Mouse (Mus musculus) retina, postnatal 1 day (tissue): ENCODE measurements around the gene Edem3.
"Not testable (repeated sequence)": the region's sequence is repeated elsewhere in the genome, so short reads cannot be mapped to it uniquely, and the experiment has no call there.

Experiments used
- DNase-seq: peaks from one replicate; pipeline ENCODE4 v3.0.0-alpha.2; 2012

The Edem3 gene

DNA sequence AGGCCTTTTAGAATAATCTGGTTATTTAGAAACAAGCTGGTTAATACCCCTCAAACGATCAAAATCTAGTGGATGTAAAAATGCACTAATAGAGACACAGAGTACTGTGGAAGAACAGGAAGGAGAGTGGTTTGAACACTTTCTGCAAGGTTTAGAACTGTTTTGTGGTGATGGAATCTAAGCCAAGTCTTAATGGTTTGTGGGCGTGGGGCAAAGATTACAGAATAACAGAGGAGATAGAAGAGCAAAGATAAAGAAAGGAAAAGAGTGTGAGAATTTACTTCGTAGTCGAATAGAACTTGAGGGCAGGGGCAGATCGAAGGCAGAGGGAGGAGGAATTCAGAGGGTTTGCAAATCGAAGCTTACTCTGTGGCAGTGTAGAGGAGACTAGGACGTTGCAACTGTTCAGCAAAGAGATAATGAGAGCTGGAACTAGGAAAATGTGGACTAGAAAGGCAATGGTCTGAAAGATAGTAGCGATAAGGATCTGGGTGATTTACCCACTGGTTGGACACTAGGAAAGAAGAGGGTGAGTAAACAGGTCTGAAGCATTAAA, 1.7 kb upstream of the Edem3 start:
- DNase-seq, result no peak

GRCm38 (mm10) chr1:151754028-151754489, 1.1 kb upstream of the Edem3 start:
- DNase-seq, result no peak

GRCm38 (mm10) chr1:151755660-151756424, 671 bp downstream of the Edem3 start:
- no peak for DNase-seq

DNA sequence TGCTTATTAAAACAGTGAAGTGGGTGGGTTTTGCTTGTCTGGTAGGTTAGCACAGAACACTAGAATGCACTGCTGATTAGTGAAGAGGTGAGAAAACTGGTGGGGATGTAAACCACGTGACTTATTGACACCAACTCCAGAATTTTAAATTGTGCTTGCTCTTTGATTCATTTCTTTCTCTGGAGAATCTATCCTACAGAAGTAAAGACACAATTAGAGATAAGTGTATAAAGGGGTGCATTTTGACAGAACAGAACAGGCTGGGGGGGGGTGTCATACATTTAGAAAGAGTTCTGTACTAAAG, 1.2 kb downstream of the Edem3 start:
- no peak for DNase-seq

DNA sequence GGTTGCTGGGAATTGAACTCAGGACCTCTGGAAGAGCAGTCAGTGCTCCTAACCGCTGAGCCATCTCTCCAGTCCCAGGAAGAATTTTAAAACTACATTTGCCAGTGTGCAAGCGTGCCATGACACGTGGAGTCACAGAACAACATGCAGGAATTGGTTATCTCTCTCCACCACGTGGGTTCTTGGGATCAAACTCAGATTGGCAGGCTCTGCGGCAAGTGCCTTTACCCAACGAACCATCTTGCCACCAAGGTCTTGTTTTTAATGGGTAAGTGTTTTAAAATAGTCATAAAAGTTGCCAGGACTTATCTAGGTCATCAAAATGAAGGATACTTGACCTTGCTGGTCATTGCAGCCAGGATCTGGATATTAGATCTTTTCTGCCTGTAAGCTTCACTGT, 3.1 kb downstream of the Edem3 start:
- no peak for DNase-seq

GRCm38 (mm10) chr1:151758991-151759390, 3.8 kb downstream of the Edem3 start:
- DNase-seq, result no peak

DNA sequence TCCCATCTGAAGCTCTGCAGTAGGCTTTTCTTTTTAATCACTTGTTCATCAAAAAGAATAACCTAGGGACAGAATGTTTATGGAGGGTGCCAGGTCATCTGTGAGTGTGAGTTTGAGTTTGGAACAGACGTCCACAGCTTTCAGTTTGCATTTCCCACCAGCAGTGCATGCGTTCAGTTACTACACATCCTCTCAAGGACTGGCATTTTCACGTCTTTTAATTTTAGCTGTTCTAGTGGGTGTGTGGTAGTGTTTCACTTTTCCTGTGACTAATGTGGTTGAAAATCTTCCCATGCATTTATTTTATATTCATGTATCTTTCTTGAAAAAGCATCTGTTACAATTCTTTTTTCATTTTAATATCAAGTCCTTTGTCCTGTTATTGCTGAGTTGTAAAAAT, 9.1 kb downstream of the Edem3 start:
- no peak for DNase-seq

DNA sequence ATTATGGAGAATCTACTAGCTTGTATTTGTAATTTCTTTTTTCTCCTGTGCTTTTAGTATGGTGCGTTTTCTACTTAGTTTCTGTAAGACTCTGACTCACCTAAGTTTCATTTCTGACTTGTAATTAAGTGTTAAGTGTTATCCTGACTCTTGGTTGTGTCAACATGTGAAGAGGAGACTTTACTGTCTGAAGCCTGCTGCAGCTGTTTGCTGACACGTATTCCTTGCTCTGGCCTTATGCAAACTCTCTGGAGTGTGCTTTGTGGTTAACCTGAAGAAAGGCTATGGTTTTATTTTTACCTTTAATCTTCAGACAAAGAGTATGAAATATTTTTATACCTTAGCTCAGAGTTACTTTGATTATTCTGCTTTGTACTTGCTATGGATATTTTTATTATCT, 11.0 kb downstream of the Edem3 start:
- DNase-seq, result no peak

DNA sequence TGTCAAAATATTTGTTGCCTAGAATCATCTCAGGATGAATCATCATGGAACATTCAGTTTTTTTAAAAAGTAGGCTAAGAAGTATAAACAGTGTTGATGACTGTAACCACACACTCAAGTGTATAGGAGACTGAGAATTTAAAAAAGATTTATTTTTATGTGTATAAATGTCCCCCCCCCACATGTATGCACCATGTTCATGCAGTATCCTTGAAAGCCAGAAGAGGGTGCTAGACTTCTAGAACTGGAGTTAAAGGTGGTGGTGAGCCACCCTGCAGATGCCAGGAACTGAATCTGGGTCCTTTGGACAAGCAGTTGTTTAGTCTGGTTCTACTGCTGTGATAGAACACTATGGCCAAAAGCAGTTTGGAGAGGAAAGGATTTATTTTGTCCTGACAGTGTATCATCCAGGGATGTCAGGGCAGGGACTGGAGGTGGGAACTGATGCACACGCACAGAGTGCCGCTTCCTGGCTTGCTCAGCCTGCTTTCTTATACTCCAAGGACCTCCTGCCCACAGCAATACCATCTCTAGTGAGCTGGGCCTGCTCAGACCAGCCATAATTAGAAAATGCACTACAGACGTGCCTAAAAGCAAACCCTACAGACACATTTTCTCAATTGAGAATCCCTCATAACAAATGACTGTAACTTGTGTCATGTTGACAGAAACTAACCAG, 11.9 kb downstream of the Edem3 start:
- DNase-seq, result peak; percentile 10

DNA sequence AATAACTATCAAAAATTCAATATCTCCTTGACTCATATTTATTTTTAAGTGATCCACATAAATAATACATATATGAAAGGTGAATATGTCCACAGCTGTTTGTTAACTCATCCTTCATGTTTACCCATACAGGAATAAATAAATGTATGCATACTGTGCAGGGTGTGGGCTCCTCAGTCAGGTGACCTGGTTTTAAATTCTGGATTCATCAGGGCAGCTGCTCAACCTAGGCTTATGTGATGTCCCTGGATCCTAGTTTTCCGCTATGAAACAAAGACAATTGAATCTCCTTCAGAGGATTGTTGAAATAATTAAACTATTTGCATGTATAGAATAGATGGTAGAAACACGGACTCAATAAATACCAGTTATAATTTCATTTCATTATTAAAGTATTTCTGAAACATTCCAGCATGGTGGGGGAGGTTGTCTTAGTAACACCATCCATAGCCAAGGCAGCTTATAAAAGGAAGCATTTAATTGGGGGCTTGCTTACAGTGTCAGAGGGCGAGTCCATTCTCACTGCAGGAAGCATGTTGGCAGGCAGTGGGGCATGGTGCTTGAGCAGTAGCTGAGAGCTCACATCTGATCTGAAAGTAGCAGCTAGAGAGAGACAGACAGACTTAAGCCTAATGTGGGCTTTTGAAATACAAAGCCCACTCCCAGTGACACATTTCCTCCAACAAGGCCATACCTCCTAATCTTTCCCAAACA, 14.2 kb downstream of the Edem3 start:
- peak; percentile 19 for DNase-seq

DNA sequence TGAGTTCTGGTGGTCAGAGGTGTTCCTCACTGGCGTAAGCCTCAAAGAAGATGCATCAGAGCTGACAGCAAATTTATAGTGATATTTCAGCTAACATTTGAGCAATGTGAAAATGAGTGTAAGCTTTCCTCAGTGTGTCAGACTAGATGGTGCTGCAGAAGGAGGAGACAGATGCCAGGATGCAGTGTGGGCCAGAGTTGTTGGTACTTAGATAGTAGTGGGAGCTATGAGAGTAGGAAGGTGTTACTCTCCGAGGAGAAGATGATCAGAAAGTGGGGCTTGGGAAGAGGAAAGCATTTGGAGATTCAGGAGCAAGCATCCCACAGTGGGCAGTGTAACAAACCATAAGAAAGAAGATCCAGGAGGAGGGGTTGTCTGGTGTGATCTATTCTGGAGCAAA, 22.4 kb downstream of the Edem3 start:
- DNase-seq, result no peak

DNA sequence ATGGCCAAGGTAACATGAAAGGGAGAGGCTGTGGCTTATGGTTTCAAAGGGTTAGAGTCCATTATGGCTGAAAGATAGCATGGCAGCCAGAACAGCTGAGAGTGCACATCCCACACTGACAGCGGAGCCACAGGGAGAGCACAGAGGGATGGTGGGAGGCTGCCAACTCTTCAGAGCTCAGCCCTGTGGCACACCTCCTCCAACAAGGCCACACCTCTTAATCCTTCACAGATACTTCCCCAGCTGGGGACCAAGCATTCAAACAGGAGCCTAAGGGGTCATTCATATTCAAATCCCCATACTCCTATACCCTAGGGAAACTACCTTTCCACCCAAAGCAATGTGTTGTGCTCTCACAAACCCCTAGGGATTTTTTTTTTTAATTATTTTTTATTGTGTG, 23.4 kb downstream of the Edem3 start:
- DNase-seq, result no peak

DNA sequence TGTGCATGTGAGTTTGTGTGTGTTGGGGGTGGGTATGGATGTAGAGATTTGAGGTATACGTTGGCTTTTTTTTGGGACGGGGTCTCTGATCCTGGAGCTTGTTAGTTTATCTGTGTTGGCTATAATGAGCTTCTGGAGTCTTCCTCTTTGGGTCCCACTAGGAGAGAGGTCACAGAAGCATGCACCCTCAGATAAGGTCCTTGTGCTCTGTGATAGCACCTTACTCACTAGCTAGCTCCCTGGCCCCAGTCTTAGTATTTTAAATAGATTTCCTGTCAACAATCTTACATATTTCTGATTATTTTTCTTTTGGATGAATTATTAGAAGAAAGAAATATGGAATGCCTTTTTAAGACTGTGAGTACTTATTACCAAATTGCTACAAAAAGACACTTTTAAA, 24.1 kb downstream of the Edem3 start:
- no peak for DNase-seq

DNA sequence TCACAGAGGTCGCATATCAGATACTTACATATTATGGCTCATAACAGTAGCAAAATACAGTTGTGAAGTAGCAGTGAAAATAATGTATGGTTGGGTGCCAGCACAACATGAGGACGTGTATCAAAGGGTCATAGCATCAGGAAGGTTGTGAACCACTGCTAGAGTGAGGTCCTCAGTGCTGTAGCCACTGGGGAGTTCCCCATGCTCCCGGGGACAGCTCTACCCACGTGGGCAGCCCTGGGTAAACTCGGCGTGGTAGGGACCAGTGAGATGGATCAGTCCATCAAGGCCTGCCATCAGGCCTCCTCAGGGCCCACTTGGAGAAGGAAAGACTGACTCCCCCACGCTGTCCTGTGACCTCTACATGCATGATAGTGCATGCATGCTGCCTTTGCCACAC, 26.3 kb downstream of the Edem3 start:
- DNase-seq, result no peak

GRCm38 (mm10) chr1:151783403-151783802, 28.2 kb downstream of the Edem3 start:
- DNase-seq, result no peak

DNA sequence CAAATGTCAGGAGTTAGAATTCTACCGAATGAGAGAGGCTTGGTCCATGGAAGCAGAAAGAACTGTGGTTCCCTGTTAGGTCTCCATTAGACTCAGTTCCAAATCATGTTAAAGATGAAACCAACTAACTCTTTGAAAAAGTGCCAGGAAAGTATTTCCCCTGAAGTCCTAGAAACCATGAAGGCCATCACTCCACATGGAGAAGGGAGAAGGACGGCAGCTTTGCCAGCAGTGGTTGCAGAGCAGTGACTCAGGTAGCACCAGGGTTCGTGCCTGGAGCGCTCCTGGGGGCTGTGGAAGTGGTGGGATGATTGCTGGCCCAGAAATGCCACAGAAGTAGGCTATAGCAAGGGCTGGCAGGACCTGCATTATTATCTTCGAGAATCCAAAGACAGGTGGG, 31.2 kb downstream of the Edem3 start:
- DNase-seq, result no peak

GRCm38 (mm10) chr1:151789136-151789535, 34.0 kb downstream of the Edem3 start:
- DNase-seq, result peak; percentile 56

- DNase-seq, result not testable (repeated sequence)
Observed at GRCm38 (mm10) chr1:151792076-151792475, 36.9 kb downstream of the Edem3 start.

- DNase-seq, result not testable (repeated sequence)
Observed at GRCm38 (mm10) chr1:151802795-151803194, 47.6 kb downstream of the Edem3 start.

DNA sequence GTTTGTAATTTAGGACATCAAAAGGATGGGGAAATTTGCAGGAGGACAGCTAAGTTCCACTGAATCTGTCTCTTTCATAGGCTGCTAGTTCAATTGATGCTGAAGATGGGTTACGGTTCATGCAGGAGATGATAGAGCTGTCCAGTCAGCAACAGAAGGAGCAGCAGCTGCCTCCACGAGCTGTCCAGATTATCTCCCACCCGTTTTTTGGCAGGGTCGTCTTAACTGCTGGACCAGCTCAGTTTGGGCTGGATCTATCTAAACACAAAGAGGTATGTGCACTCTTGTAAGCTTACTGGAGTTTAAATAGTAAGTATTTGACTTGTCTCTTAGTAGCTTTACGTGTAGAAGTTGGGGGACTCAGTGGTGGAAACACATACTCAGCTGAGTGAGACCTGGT, 52.1 kb downstream of the Edem3 start:
- DNase-seq, result no peak

GRCm38 (mm10) chr1:151810628-151811421, 55.7 kb downstream of the Edem3 start:
- DNase-seq, result no peak

DNA sequence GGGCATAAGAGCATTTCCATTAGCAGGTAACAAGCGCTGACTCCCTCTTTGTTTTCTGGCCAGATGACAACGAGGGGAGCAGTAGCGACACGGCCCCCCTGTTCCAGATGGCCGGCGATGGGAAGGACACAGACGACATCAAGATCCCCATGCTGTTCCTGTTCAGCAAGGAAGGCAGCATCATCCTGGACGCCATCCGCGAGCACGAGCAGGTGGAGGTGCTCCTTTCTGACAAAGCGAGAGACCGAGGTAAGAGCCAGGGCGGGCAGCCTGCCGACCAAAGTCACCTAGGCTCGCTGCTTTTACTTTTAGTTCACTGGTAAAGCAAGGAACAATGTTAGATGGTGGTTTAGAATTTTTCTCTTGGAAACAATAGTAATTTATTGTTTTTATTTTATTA, 56.3 kb downstream of the Edem3 start:
- DNase-seq, result no peak
